Mouse (Mus musculus): ENCODE results near the gene Stk24. TPM values are rescaled to one million over a fixed set of nuclear protein-coding genes. Genes with fewer than 3 reads are reported as not detected.
A peak's percentile ranks its signal among the peaks of the same experiment; 100 is the strongest.

Gene Stk24
- 6.7 and 7.8 TPM in 2 replicates for polyA plus RNA-seq (2012)

- Histone ChIP-seq H3K4me1 (ENCODE audit: control insufficient read depth) (peaks cover 51% of the 10 kb centered on the region), H3K4me3 (replicated peaks) (peak within 1 kb of the TSS; percentile 99), H3K36me3 (ENCODE audit: control insufficient read depth) (peaks cover 26% of the 10 kb centered on the region), H3K9me3 (ENCODE audit: control insufficient read depth, low read length) (no peaks in the 10 kb centered on the region), H3K27me3 (ENCODE audit: control insufficient read depth) (peaks cover 13% of the 10 kb centered on the region)
- TF ChIP-seq TAL1 (IDR thresholded peaks at IDR 0.05; ENCODE audit: low read length) (no peak), GATA1 (IDR thresholded peaks at IDR 0.05; ENCODE audit: low read length) (no peak)
Measured at GRCm38 (mm10) chr14:121379827-121380145, at the start of gene Stk24. TSS of gene Stk24 (minus strand) at chr14:121380011.

DNA sequence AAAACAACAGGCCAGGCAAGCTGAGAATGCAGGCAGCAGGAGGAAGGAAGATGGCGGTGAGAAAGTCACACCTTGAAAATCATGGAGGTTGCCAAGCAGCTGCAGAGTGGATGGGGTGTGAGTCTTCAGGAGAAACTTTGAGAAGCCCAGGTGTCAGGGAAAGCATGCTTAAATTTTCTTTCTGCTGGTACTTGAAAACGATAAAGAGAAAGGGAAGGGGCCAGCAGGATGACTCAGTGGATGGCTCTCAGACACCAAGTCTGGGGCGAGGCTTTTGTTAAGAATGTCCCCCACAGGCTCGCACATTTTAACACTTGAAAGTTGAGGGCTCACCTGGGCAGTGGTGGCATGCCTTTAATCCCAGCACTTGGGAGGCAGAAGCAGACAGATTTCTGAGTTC lies 48.3 kb upstream of the Stk24 start:
- Histone ChIP-seq H3K4me3 (replicated peaks) (no peak overlapping the region), H3K4me1 (ENCODE audit: control insufficient read depth) (peaks cover 32% of the 10 kb centered on the region), H3K9me3 (ENCODE audit: control insufficient read depth, low read length) (no peaks in the 10 kb centered on the region), H3K27me3 (ENCODE audit: control insufficient read depth) (no peaks in the 10 kb centered on the region), H3K36me3 (ENCODE audit: control insufficient read depth) (no peaks in the 10 kb centered on the region)
- TF ChIP-seq GATA1 (IDR thresholded peaks at IDR 0.05; ENCODE audit: low read length) (no peak), TAL1 (IDR thresholded peaks at IDR 0.05; ENCODE audit: low read length) (no peak)

DNA sequence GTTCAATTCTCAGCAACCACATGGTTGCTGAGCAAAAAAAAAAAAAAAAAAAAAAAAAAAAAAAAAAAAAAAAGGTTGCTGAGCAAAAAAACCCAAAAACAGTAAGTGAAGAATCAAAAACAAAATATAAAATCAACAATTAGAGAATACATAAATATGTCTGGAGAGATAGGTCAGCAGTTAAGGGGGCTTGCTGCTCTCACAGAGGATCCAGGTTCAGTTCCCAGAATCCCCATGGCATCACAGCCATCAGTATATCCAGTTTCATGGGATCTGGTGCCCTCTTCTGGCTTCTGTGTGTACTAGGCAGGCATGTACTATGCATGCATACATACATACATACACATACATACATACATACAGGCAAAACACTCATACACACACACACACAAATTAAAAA lies 46.9 kb upstream of the Stk24 start:
- no peaks in the 10 kb centered on the region for H3K36me3 ChIP-seq (ENCODE audit: control insufficient read depth)
- TF ChIP-seq TAL1 (IDR thresholded peaks at IDR 0.05; ENCODE audit: low read length) (no peak), GATA1 (IDR thresholded peaks at IDR 0.05; ENCODE audit: low read length) (no peak)
- H3K4me3 ChIP-seq (replicated peaks) = no peak overlapping the region
- no peaks in the 10 kb centered on the region for H3K27me3 ChIP-seq (ENCODE audit: control insufficient read depth)
- peaks cover 46% of the 10 kb centered on the region for H3K4me1 ChIP-seq (ENCODE audit: control insufficient read depth)
- no peaks in the 10 kb centered on the region for H3K9me3 ChIP-seq (ENCODE audit: control insufficient read depth, low read length)

- no peaks in the 10 kb centered on the region for H3K9me3 ChIP-seq (ENCODE audit: control insufficient read depth, low read length)
- no peak overlapping the region for H3K4me3 ChIP-seq (replicated peaks)
- H3K4me1 ChIP-seq (ENCODE audit: control insufficient read depth) = peaks cover 48% of the 10 kb centered on the region
- TF ChIP-seq GATA1 (IDR thresholded peaks at IDR 0.05; ENCODE audit: low read length) = no peak
- TF ChIP-seq TAL1 (IDR thresholded peaks at IDR 0.05; ENCODE audit: low read length) = peak; percentile 26; the same call in 1 of the 3 replicates
- no peaks in the 10 kb centered on the region for H3K36me3 ChIP-seq (ENCODE audit: control insufficient read depth)
- H3K27me3 ChIP-seq (ENCODE audit: control insufficient read depth) = no peaks in the 10 kb centered on the region
Measured at GRCm38 (mm10) chr14:121425004-121425793, 45.4 kb upstream of the Stk24 start.

DNA sequence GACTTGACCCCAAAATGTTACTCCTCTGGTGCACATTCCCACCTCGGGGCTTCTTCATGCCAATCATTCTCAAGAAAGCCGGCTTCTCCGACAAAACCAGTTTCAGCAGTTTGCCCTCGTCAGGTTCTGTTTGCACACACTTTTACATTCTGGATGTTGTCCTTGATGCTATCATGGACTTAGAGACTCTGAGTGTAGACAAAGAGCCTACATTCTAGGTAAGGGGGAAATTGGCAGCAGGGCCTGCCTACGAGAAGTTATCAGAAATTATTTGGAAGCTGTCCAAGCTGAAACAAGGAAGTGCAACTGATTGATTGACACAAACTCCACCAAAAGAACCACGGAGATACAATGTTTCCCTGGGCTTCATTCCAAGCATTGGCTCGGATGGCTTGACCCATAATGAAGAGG lies 43.5 kb upstream of the Stk24 start:
- no peaks in the 10 kb centered on the region for H3K36me3 ChIP-seq (ENCODE audit: control insufficient read depth)
- TF ChIP-seq TAL1 (IDR thresholded peaks at IDR 0.05; ENCODE audit: low read length) = no peak
- no peaks in the 10 kb centered on the region for H3K9me3 ChIP-seq (ENCODE audit: control insufficient read depth, low read length)
- peaks cover 42% of the 10 kb centered on the region for H3K4me1 ChIP-seq (ENCODE audit: control insufficient read depth)
- peak overlapping the region; percentile 39 for H3K4me3 ChIP-seq (replicated peaks)
- no peaks in the 10 kb centered on the region for H3K27me3 ChIP-seq (ENCODE audit: control insufficient read depth)

GRCm38 (mm10) chr14:121422664-121423340 lies 43.0 kb upstream of the Stk24 start:
- H3K9me3 ChIP-seq (ENCODE audit: control insufficient read depth, low read length) = no peaks in the 10 kb centered on the region
- H3K36me3 ChIP-seq (ENCODE audit: control insufficient read depth) = no peaks in the 10 kb centered on the region
- peaks cover 37% of the 10 kb centered on the region for H3K4me1 ChIP-seq (ENCODE audit: control insufficient read depth)
- H3K4me3 ChIP-seq (replicated peaks) = peak overlapping the region; percentile 39
- no peaks in the 10 kb centered on the region for H3K27me3 ChIP-seq (ENCODE audit: control insufficient read depth)
- TF ChIP-seq TAL1 (IDR thresholded peaks at IDR 0.05; ENCODE audit: low read length) (no peak), GATA1 (IDR thresholded peaks at IDR 0.05; ENCODE audit: low read length) (peak; percentile 52; the same call in 1 of the 2 replicates)

DNA sequence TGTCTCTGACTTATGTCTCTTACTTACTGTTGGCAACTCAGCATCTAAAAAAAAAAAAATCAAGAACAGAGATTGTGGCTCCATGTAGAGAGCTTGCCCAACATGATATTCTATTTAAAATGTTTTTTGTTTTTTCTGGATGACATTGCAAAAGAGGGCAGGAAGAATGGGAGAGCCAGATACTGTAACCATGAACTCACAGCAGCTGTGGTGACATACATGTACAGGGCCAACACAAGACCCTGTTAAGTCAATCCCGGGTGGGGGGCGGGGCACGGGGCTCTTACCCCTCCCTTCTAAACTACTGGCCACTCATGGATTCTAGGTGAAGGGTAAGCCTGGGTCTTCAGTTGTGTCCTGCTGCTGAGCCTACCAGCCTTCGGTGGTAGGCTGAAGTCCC lies 42.2 kb upstream of the Stk24 start:
- Histone ChIP-seq H3K4me1 (ENCODE audit: control insufficient read depth) (peaks cover 33% of the 10 kb centered on the region), H3K36me3 (ENCODE audit: control insufficient read depth) (no peaks in the 10 kb centered on the region), H3K4me3 (replicated peaks) (no peak overlapping the region), H3K9me3 (ENCODE audit: control insufficient read depth, low read length) (no peaks in the 10 kb centered on the region), H3K27me3 (ENCODE audit: control insufficient read depth) (no peaks in the 10 kb centered on the region)
- TF ChIP-seq GATA1 (IDR thresholded peaks at IDR 0.05; ENCODE audit: low read length) (no peak), TAL1 (IDR thresholded peaks at IDR 0.05; ENCODE audit: low read length) (no peak)

- Histone ChIP-seq H3K4me3 (replicated peaks) (no peak overlapping the region), H3K36me3 (ENCODE audit: control insufficient read depth) (no peaks in the 10 kb centered on the region), H3K9me3 (ENCODE audit: control insufficient read depth, low read length) (no peaks in the 10 kb centered on the region), H3K4me1 (ENCODE audit: control insufficient read depth) (peaks cover 13% of the 10 kb centered on the region), H3K27me3 (ENCODE audit: control insufficient read depth) (peaks cover 6% of the 10 kb centered on the region)
- TF ChIP-seq GATA1 (IDR thresholded peaks at IDR 0.05; ENCODE audit: low read length) (no peak), TAL1 (IDR thresholded peaks at IDR 0.05; ENCODE audit: low read length) (no peak)
Measured at GRCm38 (mm10) chr14:121417594-121417993, 37.8 kb upstream of the Stk24 start.

DNA sequence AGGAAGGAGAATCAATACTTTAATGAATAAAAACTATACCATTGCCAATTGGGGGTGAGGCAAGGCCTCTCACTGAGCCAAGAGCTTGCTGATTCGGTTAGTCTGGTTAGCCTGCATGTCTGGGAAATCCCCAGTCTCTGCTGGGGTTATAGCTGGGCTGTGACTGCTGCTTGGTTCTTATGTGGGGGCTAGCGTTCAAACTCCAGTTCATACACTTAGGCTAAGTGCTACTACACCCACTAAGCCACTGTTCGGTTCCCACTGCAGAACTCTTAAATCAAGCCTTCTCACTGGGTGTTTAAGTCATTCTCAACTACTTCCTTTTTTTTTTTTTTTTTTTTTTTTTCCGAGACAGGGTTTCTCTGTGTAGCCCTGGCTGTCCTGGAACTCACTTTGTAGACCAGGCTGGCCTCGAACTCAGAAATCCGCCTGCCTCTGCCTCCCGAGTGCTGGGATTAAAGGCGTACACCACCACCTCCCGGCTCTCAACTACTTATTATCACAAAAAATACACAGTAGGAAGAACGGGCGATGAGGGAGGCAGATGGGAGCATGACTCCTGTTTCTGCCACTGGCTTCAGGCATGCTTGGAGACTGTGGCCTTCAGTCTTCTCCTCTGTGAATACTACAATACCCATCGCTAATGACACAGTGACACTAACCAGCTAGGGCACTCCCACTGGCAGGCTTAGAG lies 37.0 kb upstream of the Stk24 start:
- H3K4me3 ChIP-seq (replicated peaks) = no peak overlapping the region
- H3K9me3 ChIP-seq (ENCODE audit: control insufficient read depth, low read length) = no peaks in the 10 kb centered on the region
- peaks cover 5% of the 10 kb centered on the region for H3K4me1 ChIP-seq (ENCODE audit: control insufficient read depth)
- TF ChIP-seq TAL1 (IDR thresholded peaks at IDR 0.05; ENCODE audit: low read length) = no peak
- TF ChIP-seq GATA1 (IDR thresholded peaks at IDR 0.05; ENCODE audit: low read length) = no peak
- no peaks in the 10 kb centered on the region for H3K36me3 ChIP-seq (ENCODE audit: control insufficient read depth)
- H3K27me3 ChIP-seq (ENCODE audit: control insufficient read depth) = peaks cover 6% of the 10 kb centered on the region
